Mouse (Mus musculus): ENCODE results near the gene Dmrtc2. TPM values are rescaled to one million over a fixed set of nuclear protein-coding genes. Genes with fewer than 3 reads are reported as not detected.

Dmrtc2 gene
- polyA plus RNA-seq, 1 experiment from 2014 or later, result not detected

GRCm38 (mm10) chr7:24912480-24912879 lies 42.6 kb downstream of the Dmrtc2 start:
- ATAC-seq (ENCODE audit: low read depth), result no peak
- Histone ChIP-seq H3K4me2 (ENCODE audit: low read depth, low read length) (no peak overlapping the region), H3K9me3 (ENCODE audit: control insufficient read depth, low read length) (no peaks in the 10 kb centered on the region), H3K4me1 (ENCODE audit: control insufficient read depth, insufficient read depth, low read length) (peaks cover 2% of the 10 kb centered on the region; the same call in 1 of the 2 replicates), H3K36me3 (ENCODE audit: control insufficient read depth, insufficient read depth, low read length) (peaks cover 62% of the 10 kb centered on the region), H3K9ac (ENCODE audit: low read depth, low read length) (no peak overlapping the region), H3K4me3 (ENCODE audit: low read depth, low read length) (no peak overlapping the region), H3K27ac (replicated peaks; ENCODE audit: low read depth, low read length) (no peak overlapping the region), H3K27me3 (replicated peaks; ENCODE audit: control insufficient read depth, insufficient read depth, low read length) (no peaks in the 10 kb centered on the region)
- no peak for DNase-seq (ENCODE audit: low spot score)
- WGBS, result 92% methylated on average over 14 of the region's 14 CpGs

- no peak overlapping the region for H3K4me3 ChIP-seq (ENCODE audit: low read depth, low read length)
- no peak overlapping the region for H3K4me2 ChIP-seq (ENCODE audit: low read depth, low read length)
- no peaks in the 10 kb centered on the region for H3K27me3 ChIP-seq (replicated peaks; ENCODE audit: control insufficient read depth, insufficient read depth, low read length)
- 92% methylated on average over 20 of the region's 20 CpGs for WGBS
- H3K27ac ChIP-seq (replicated peaks; ENCODE audit: low read depth, low read length), result no peak overlapping the region
- no peak overlapping the region for H3K9ac ChIP-seq (ENCODE audit: low read depth, low read length)
- DNase-seq (ENCODE audit: low spot score) (no peak), ATAC-seq (ENCODE audit: low read depth) (no peak)
- H3K36me3 ChIP-seq (ENCODE audit: control insufficient read depth, insufficient read depth, low read length), result peaks cover 70% of the 10 kb centered on the region
- no peaks in the 10 kb centered on the region for H3K9me3 ChIP-seq (ENCODE audit: control insufficient read depth, low read length)
- H3K4me1 ChIP-seq (ENCODE audit: control insufficient read depth, insufficient read depth, low read length), result no peaks in the 10 kb centered on the region
Measured at GRCm38 (mm10) chr7:24918763-24919323, 49.0 kb downstream of the Dmrtc2 start.

GRCm38 (mm10) chr7:24919728-24920127 lies 49.9 kb downstream of the Dmrtc2 start:
- no peak overlapping the region for H3K27ac ChIP-seq (replicated peaks; ENCODE audit: low read depth, low read length)
- H3K9me3 ChIP-seq (ENCODE audit: control insufficient read depth, low read length), result no peaks in the 10 kb centered on the region
- no peak overlapping the region for H3K4me3 ChIP-seq (ENCODE audit: low read depth, low read length)
- 82% methylated on average over 9 of the region's 9 CpGs for WGBS
- H3K9ac ChIP-seq (ENCODE audit: low read depth, low read length), result no peak overlapping the region
- ATAC-seq (ENCODE audit: low read depth) (no peak), DNase-seq (ENCODE audit: low spot score) (no peak)
- H3K4me1 ChIP-seq (ENCODE audit: control insufficient read depth, insufficient read depth, low read length), result no peaks in the 10 kb centered on the region
- H3K27me3 ChIP-seq (replicated peaks; ENCODE audit: control insufficient read depth, insufficient read depth, low read length), result no peaks in the 10 kb centered on the region
- peaks cover 79% of the 10 kb centered on the region for H3K36me3 ChIP-seq (ENCODE audit: control insufficient read depth, insufficient read depth, low read length)
- no peak overlapping the region for H3K4me2 ChIP-seq (ENCODE audit: low read depth, low read length)

Other genes starting within 250 kb of the Dmrtc2 start
- gene Lypd3, start 233.5 kb upstream of the Dmrtc2 start, polyA plus RNA-seq (2014; fragmentation: Nextera tagmentation; extraction: Ambion mirVana), result 24.7 TPM in 2 replicates
- gene Tex101, start 193.4 kb upstream of the Dmrtc2 start, polyA plus RNA-seq (2014; fragmentation: Nextera tagmentation; extraction: Ambion mirVana), result not detected in 2 replicates
- gene BC049730, start 160.8 kb upstream of the Dmrtc2 start, polyA plus RNA-seq (2014; fragmentation: Nextera tagmentation; extraction: Ambion mirVana), result not detected in 2 replicates
- not detected in 2 replicates for gene Gm4763, start 143.1 kb upstream of the Dmrtc2 start, polyA plus RNA-seq (2014; fragmentation: Nextera tagmentation; extraction: Ambion mirVana)
- 0.70 and 0.98 TPM in 2 replicates for gene Cd177, start 109.7 kb upstream of the Dmrtc2 start, polyA plus RNA-seq (2014; fragmentation: Nextera tagmentation; extraction: Ambion mirVana)
- gene Ceacam10, start 92.9 kb upstream of the Dmrtc2 start, polyA plus RNA-seq (2014; fragmentation: Nextera tagmentation; extraction: Ambion mirVana), result 0.46 and 0.56 TPM in 2 replicates
- gene Gm9844, start 7.8 kb upstream of the Dmrtc2 start, polyA plus RNA-seq (2014; fragmentation: Nextera tagmentation; extraction: Ambion mirVana), result 14.7 and 16.4 TPM in 2 replicates
- not detected in 2 replicates for gene Lypd4, start 116 bp upstream of the Dmrtc2 start, polyA plus RNA-seq (2014; fragmentation: Nextera tagmentation; extraction: Ambion mirVana)
- gene Rps19, start 14.3 kb downstream of the Dmrtc2 start, polyA plus RNA-seq (2014; fragmentation: Nextera tagmentation; extraction: Ambion mirVana), result 3,017 and 3,062 TPM in 2 replicates
- gene Cd79a, start 27.3 kb downstream of the Dmrtc2 start, polyA plus RNA-seq (2014; fragmentation: Nextera tagmentation; extraction: Ambion mirVana), result 0.35 and 0.60 TPM in 2 replicates
- gene Arhgef1, start 32.9 kb downstream of the Dmrtc2 start, polyA plus RNA-seq (2014; fragmentation: Nextera tagmentation; extraction: Ambion mirVana), result 86.7 and 89.3 TPM in 2 replicates
- not detected in 2 replicates for gene Gm4881, start 74.4 kb downstream of the Dmrtc2 start, polyA plus RNA-seq (2014; fragmentation: Nextera tagmentation; extraction: Ambion mirVana)
- gene Rabac1, start 102.7 kb downstream of the Dmrtc2 start, polyA plus RNA-seq (2014; fragmentation: Nextera tagmentation; extraction: Ambion mirVana), result 218 and 219 TPM in 2 replicates
- gene Atp1a3, start 135.9 kb downstream of the Dmrtc2 start, polyA plus RNA-seq (2014; fragmentation: Nextera tagmentation; extraction: Ambion mirVana), result 7.2 and 9.0 TPM in 2 replicates
- gene Grik5, start 202.3 kb downstream of the Dmrtc2 start, polyA plus RNA-seq (2014; fragmentation: Nextera tagmentation; extraction: Ambion mirVana), result 7.0 and 8.3 TPM in 2 replicates
- gene Zfp574, start 202.5 kb downstream of the Dmrtc2 start, polyA plus RNA-seq (2014; fragmentation: Nextera tagmentation; extraction: Ambion mirVana), result 24.1 and 25.2 TPM in 2 replicates

Measured in embryonic facial prominence, embryonic 14.5 days (tissue).